Mouse (Mus musculus) kidney, adult 2 months (tissue): ENCODE measurements around the gene Rxylt1.

ENCODE experiments used
- CTCF ChIP-seq: fragments of 200-500 bp; conservative IDR thresholded peaks from 2 replicates; pipeline ENCODE4 v1.5.1; 2011; ENCODE audit warnings: low read depth, mild to moderate bottlenecking, control low read depth, low read length, moderate library complexity, mixed read lengths; ENCODE audit not compliant: insufficient read depth, insufficient read length
- POLR2A ChIP-seq: fragments of 200-500 bp; IDR thresholded peaks from one replicate; pipeline ENCODE4 v1.6.1; 2011; ENCODE audit warnings: low read depth, low read length, control low read depth

DNA sequence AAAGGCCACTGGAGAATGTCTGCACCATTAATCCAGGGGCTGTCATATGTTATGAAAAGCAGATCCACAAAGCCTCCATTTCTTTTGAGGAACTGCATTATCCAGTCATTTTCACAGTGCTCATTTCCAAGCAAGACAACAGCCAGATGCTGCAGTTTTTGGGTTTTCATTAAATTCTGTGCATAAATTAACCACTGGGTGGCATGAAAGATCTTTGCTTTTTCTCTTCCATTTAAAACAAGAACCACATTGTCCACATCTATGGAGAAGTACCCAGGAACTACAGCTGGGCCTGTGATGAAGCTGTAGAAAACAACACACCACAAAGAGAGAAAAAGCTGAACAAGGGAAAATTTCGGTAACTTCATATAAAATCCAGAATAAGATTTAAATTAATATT, 6.7 kb downstream of the Rxylt1 start:
- TF ChIP-seq CTCF (no peak), POLR2A (no peak)
